Comparison of ENCODE assay signal across 8 mouse cellular contexts in the genomic region with DNA sequence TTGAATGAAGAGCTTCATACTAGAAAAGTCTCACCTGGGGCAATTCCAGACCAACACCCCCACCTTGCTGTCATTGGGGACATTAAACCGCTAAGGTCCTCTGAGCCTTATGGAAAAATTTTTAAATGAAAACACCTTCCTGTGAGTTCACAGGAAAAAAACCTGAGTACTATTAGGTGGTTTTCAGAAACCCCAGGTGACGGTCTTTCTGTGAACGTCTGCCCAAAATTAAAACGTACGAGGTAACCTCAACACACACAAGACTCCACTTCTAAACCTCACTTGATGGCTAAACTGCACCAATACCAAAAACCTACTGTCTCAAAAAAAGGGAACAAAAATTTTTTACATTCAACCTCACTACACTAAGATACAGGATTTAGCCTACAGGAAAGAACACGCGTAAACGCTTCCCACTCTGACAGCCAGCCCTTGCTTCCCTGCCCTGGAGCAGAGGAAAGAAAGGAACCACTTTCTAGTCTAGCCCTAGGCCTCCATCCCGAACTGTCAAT. TPM values are rescaled to one million over a fixed set of nuclear protein-coding genes. Genes with fewer than 3 reads are reported as not detected.
DNase-seq lines count a peak whose midpoint lies in the region; ATAC-seq and TF ChIP-seq lines count a peak whose summit lies in the region.

No protein-coding gene starts in this region.

- DNase-seq in heart, adult 2 months = no peak
- DNase-seq in heart, adult 18-20 months = no peak
- DNase-seq in CH12.LX (ENCODE audit: extremely low read depth) = no peak
- no peak for DNase-seq in forebrain, embryonic 14.5 days (ENCODE audit: low spot score)
- no peak for DNase-seq in ovary, postnatal 14 days (ENCODE audit: low spot score)
- no peak for DNase-seq in spleen, postnatal 4 days (ENCODE audit: low spot score in 2 of 2)

- H3K4me2 ChIP-seq in CH12.LX (ENCODE audit: insufficient read depth, low read depth, poor library complexity, severe bottlenecking) = peak overlapping the region; percentile 89
- peak overlapping the region; percentile 84 for H3K4me2 ChIP-seq in forebrain, embryonic 14.5 days (ENCODE audit: low read length)
- peak overlapping the region; percentile 84 for H3K4me2 ChIP-seq in liver, embryonic 16.5 days (ENCODE audit: low read depth, low read length)

- H3K4me1 ChIP-seq in heart, adult 2 months (ENCODE audit: control insufficient read depth, insufficient read depth, low read length) = peaks cover 18% of the 10 kb centered on the region
- H3K4me1 ChIP-seq in CH12.LX (ENCODE audit: control insufficient read depth in 1 of 2, insufficient read depth in 2 of 2) = peaks cover 12 to 44% of the 10 kb centered on the region in 2 experiments
- H3K4me1 ChIP-seq in forebrain, embryonic 14.5 days (ENCODE audit: control insufficient read depth, insufficient read depth, low read length) = peaks cover 29% of the 10 kb centered on the region
- peaks cover 52% of the 10 kb centered on the region for H3K4me1 ChIP-seq in liver, embryonic 16.5 days (ENCODE audit: control insufficient read depth, low read depth, low read length)

- dilution Hi-C loops in CH12.LX (cut with MboI; ENCODE audit: extremely low pct_ligation_motif_present, extremely low pct_unique_long_range_greater_than_20kb, low sequenced_read_pairs) = no loop called here

- 5% methylated on average over 9 of the region's 9 CpGs for WGBS in heart, adult 2 months
- WGBS in forebrain, embryonic 14.5 days = 4% methylated on average over 9 of the region's 9 CpGs
- WGBS in liver, embryonic 16.5 days (ENCODE audit: insufficient replicate concordance) = 3% methylated on average over 9 of the region's 9 CpGs

- no peaks in the 10 kb centered on the region for H3K36me3 ChIP-seq in heart, adult 2 months (ENCODE audit: control insufficient read depth, insufficient read depth, low read length)
- peaks cover 5 to 40% of the 10 kb centered on the region in 2 experiments for H3K36me3 ChIP-seq in CH12.LX (replicated peaks in 1 of 2; ENCODE audit: control insufficient read depth in 1 of 2, insufficient read depth in 1 of 2, low read length in 1 of 2)
- 0 out of 2 replicates have a peak, but pooled peaks cover 6% of the 10 kb centered on the region for H3K36me3 ChIP-seq in forebrain, embryonic 14.5 days (ENCODE audit: control insufficient read depth, insufficient read depth, low read length)
- H3K36me3 ChIP-seq in liver, embryonic 16.5 days (ENCODE audit: control insufficient read depth, insufficient read depth) = no peaks in the 10 kb centered on the region

- peak; percentile 17; the same call in 1 of the 2 replicates for TF ChIP-seq CTCF in heart, adult 2 months (IDR thresholded peaks at IDR 0.05)
- TF ChIP-seq CTCF in CH12.LX (conservative IDR thresholded peaks at IDR 0.05 in 1 of 2, IDR thresholded peaks at IDR 0.05 in 1 of 2; ENCODE audit: low read depth in 2 of 2, low read length in 2 of 2) = no peak; a peak in 1 of 4 replicates

- peak overlapping the region; percentile 86 for H3K4me3 ChIP-seq in heart, adult 2 months
- H3K4me3 ChIP-seq in CH12.LX (replicated peaks in 1 of 3; ENCODE audit: low read depth in 2 of 3, low read length in 2 of 3, poor library complexity in 1 of 3) = peak overlapping the region; percentile 87 to 96 (median 91)
- H3K4me3 ChIP-seq in forebrain, embryonic 14.5 days (ENCODE audit: low read depth, low read length) = peak overlapping the region; percentile 87
- peak overlapping the region; percentile 79 for H3K4me3 ChIP-seq in liver, embryonic 16.5 days (ENCODE audit: low read depth, low read length)

- H3K79me2 ChIP-seq in heart, adult 2 months (replicated peaks; ENCODE audit: control insufficient read depth, insufficient read depth, low read length) = peaks cover 7% of the 10 kb centered on the region
- H3K79me2 ChIP-seq in CH12.LX (replicated peaks; ENCODE audit: control insufficient read depth, extremely low read depth, insufficient read depth, poor library complexity, severe bottlenecking) = peaks cover 27% of the 10 kb centered on the region

- TF ChIP-seq RAD21 in CH12.LX (IDR thresholded peaks at IDR 0.05; ENCODE audit: low read depth, low read length) = peak; percentile 12

- H3K27ac ChIP-seq in heart, adult 2 months = peak overlapping the region; percentile 72
- no peak overlapping the region for H3K27ac ChIP-seq in CH12.LX (ENCODE audit: insufficient read depth, low read depth)
- no peak overlapping the region; the same call in 1 of the 2 replicates for H3K27ac ChIP-seq in forebrain, embryonic 14.5 days (ENCODE audit: low read depth, low read length)
- peak overlapping the region; percentile 95 for H3K27ac ChIP-seq in liver, embryonic 16.5 days (ENCODE audit: low read length)

- H3K9ac ChIP-seq in heart, adult 2 months (ENCODE audit: low read depth, low read length) = peak overlapping the region; percentile 91
- H3K9ac ChIP-seq in CH12.LX (ENCODE audit: insufficient read depth, low read depth) = peak overlapping the region; percentile 72
- peak overlapping the region; percentile 88 for H3K9ac ChIP-seq in forebrain, embryonic 14.5 days (ENCODE audit: low read length)
- peak overlapping the region; percentile 91 for H3K9ac ChIP-seq in liver, embryonic 16.5 days (ENCODE audit: low read depth, low read length)

- ATAC-seq in forebrain, embryonic 14.5 days = no peak
- no peak for ATAC-seq in liver, embryonic 16.5 days (ENCODE audit: low read depth)
- no peak for ATAC-seq in erythroid progenitor cell, adult 5-6 weeks (replicated peaks; ENCODE audit: low FRiP score, poor library complexity, severe bottlenecking)

- intact Hi-C loops in heart, adult 2 months (cut with DNase I) = loop anchor here (10.0 kb wide), 1 partner anchor 948 kb away; a partner anchor contains a TSS

- no peak for TF ChIP-seq EP300 in heart, adult 2 months (IDR thresholded peaks at IDR 0.05; ENCODE audit: insufficient read depth, low read depth, low read length)
- TF ChIP-seq EP300 in CH12.LX (IDR thresholded peaks at IDR 0.05; ENCODE audit: low read length) = no peak

- no peak for TF ChIP-seq POLR2A in heart, adult 2 months (IDR thresholded peaks at IDR 0.05; ENCODE audit: insufficient read depth, low read depth, low read length)
- no peak for TF ChIP-seq POLR2A in CH12.LX (IDR thresholded peaks at IDR 0.05; ENCODE audit: low read depth, low read length)

- in situ Hi-C loops in CH12.LX (cut with MboI; ENCODE audit: low pct_ligation_motif_present, low pct_unique_long_range_greater_than_20kb, low sequenced_read_pairs) = no loop called here

- no peaks in the 10 kb centered on the region for H3K9me3 ChIP-seq in CH12.LX (replicated peaks; ENCODE audit: low read length)
- no peaks in the 10 kb centered on the region for H3K9me3 ChIP-seq in forebrain, embryonic 14.5 days (replicated peaks; ENCODE audit: control insufficient read depth, low read length)
- no peaks in the 10 kb centered on the region for H3K9me3 ChIP-seq in liver, embryonic 16.5 days (replicated peaks; ENCODE audit: control insufficient read depth, low read length)

- no peaks in the 10 kb centered on the region for H3K27me3 ChIP-seq in heart, adult 2 months (ENCODE audit: control insufficient read depth, insufficient read depth, low read length)
- no peaks in the 10 kb centered on the region for H3K27me3 ChIP-seq in CH12.LX (replicated peaks)
- no peaks in the 10 kb centered on the region for H3K27me3 ChIP-seq in forebrain, embryonic 14.5 days (replicated peaks; ENCODE audit: control insufficient read depth, insufficient read depth, low read length)
- no peaks in the 10 kb centered on the region for H3K27me3 ChIP-seq in liver, embryonic 16.5 days (ENCODE audit: control insufficient read depth, insufficient read depth, low read depth, low read length)

TF ChIP-seq in CH12.LX, 34 proteins besides CTCF, POLR2A, EP300 and RAD21:
- TF ChIP-seq CHD1 (IDR thresholded peaks at IDR 0.05; ENCODE audit: low read depth, low read length) = no peak
- 0 out of 2 replicates have a peak, but pooled peaks have one; percentile 30 for TF ChIP-seq SIN3A (IDR thresholded peaks at IDR 0.05; ENCODE audit: low read length)
- TF ChIP-seq MAZ (IDR thresholded peaks at IDR 0.05; ENCODE audit: low read depth, low read length) = no peak
- TF ChIP-seq USF1 (IDR thresholded peaks at IDR 0.05; ENCODE audit: low read depth, low read length) = no peak
TF ChIP-seq in CH12.LX: peak in this region for 1.

RNA-seq across cellular contexts. Expression of a gene that starts 0.6 kb away (rescaled TPM):
- total RNA-seq in heart, adult 2 months (2021) = 10 to 100 TPM; 40.4 to 47.9 TPM
- polyA plus RNA-seq in heart, adult 2 months (2012; rRNA removed) = 29.3 and 53.3 TPM in 2 replicates
- 10 to 100 TPM; 47.1 to 49.1 TPM for total RNA-seq in heart, adult 18-20 months (2021)
- total RNA-seq in CH12.LX (2012; rRNA removed) = 178 and 236 TPM in 2 replicates
- 273 and 279 TPM in 2 replicates for total RNA-seq in CH12.LX (2014; rRNA removed)
- 292 and 310 TPM in 2 replicates for polyA plus RNA-seq in CH12.LX (2012; ENCODE audit: insufficient read length, low read depth)
- 86.2 and 87.4 TPM in 2 replicates for polyA plus RNA-seq in forebrain, embryonic 14.5 days (2014; fragmentation: Nextera tagmentation; extraction: Ambion mirVana)
- polyA plus RNA-seq in liver, embryonic 16.5 days (2015; fragmentation: Nextera tagmentation; extraction: Ambion mirVana) = 71.2 and 77.1 TPM in 2 replicates
- total RNA-seq in erythroid progenitor cell, adult 5-6 weeks (2015; ENCODE audit: low replicate concordance) = 21.8 and 22.3 TPM in 2 replicates
- 28.1 and 33.8 TPM in 2 replicates for total RNA-seq in erythroid progenitor cell, adult 5-6 weeks (2017; ENCODE audit: low replicate concordance)

RNA-seq across cellular contexts. Expression of a gene that starts 1.5 kb away (rescaled TPM):
- total RNA-seq in heart, adult 2 months (2021) = 10 to 100 TPM; 11.0 to 12.7 TPM
- polyA plus RNA-seq in heart, adult 2 months (2012; rRNA removed) = 8.1 and 8.9 TPM in 2 replicates
- total RNA-seq in heart, adult 18-20 months (2021) = 10 to 100 TPM; 10.4 to 11.1 TPM
- total RNA-seq in CH12.LX (2012; rRNA removed) (5.7 and 6.2 TPM in 2 replicates), CH12.LX (2014; rRNA removed) (2.9 and 3.6 TPM in 2 replicates)
- 7.3 and 8.8 TPM in 2 replicates for polyA plus RNA-seq in CH12.LX (2012; ENCODE audit: insufficient read length, low read depth)
- polyA plus RNA-seq in forebrain, embryonic 14.5 days (2014; fragmentation: Nextera tagmentation; extraction: Ambion mirVana) = 8.8 and 9.0 TPM in 2 replicates
- polyA plus RNA-seq in liver, embryonic 16.5 days (2015; fragmentation: Nextera tagmentation; extraction: Ambion mirVana) = 1.5 and 2.0 TPM in 2 replicates
- total RNA-seq in erythroid progenitor cell, adult 5-6 weeks (2015; ENCODE audit: low replicate concordance) = 34.0 and 37.5 TPM in 2 replicates
- total RNA-seq in erythroid progenitor cell, adult 5-6 weeks (2017; ENCODE audit: low replicate concordance) = 33.8 and 48.0 TPM in 2 replicates

Comparison
In these comparisons a context has a peak if more than half of its experiments do, and no peak if none do; other contexts are left out.
1. H3K27ac ChIP-seq: peak in heart, adult 2 months (single experiment) and liver, embryonic 16.5 days (single experiment); none in CH12.LX (single experiment) and forebrain, embryonic 14.5 days (single experiment).
2. Peak in every context shown above with its lines, with median percentiles within 50 percentile points of each other: H3K4me3 ChIP-seq, H3K9ac ChIP-seq and H3K4me2 ChIP-seq.